Mouse (Mus musculus) megakaryocyte, adult 5-6 weeks (primary cell): ENCODE data around the gene Kbtbd12. TPM values are rescaled to one million over a fixed set of nuclear protein-coding genes. Genes with fewer than 3 reads are reported as not detected.

Source experiments
- ATAC-seq: 2 replicates; pipeline ENCODE4 v1.8.0; 2016; ENCODE audit warnings: mild to moderate bottlenecking, inconsistent platforms; ENCODE audit not compliant: poor library complexity, severe bottlenecking
- total RNA-seq, 2 experiments: library from RNA; stranded (forward) in 1 of 2; stranded (reverse) in 1 of 2; fragments of 153-499, 151-499 nt in 1 of 2; fragments of 221-1000, 200-1000 nt in 1 of 2; gene quantifications; 2 replicates each; pipeline versions ENCODE4 v1.2.3 to v1.2.4; 2015 to 2017

Gene Kbtbd12
- 1.3 TPM in 1 of 2 replicates, not detected in the other for total RNA-seq (2015)
- 0.73 TPM in 1 of 2 replicates, not detected in the other for total RNA-seq (2017)

DNA sequence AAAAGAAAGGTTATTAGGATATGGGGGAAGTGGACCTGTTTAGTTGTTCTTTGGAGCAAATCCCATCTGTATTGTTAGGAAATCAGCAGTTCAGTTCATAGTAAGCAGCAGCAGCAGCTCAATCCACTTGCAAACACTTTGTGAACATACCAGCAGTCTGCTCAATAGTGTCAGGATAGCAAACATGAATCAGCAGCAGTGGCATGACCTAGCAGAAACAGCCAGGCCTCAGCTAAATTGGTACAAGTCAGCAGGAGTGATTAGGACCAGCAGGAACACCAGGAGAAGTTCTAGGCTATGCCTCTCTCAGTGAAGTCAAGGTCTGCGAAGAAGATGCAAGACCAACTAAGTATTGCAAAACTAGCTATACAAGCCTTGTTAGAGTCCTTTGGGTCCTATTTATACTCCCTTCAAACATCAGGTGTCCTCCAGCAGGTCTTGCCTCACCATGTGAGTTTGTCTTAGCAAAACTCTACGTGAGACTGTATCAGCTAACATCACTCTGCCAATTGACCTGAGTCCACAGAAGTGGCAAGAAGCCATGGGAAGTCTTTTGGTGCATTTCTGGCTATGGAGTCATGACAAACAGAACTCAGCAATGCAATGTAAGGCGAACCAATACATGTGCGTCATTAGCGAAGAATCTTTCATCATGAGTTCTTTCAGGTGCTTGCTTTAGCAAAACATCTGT is at the start of gene Kbtbd12:
Kbtbd12 (minus strand) TSS at position 340 of the 691 bp plus-strand sequence.
- no peak for ATAC-seq

DNA sequence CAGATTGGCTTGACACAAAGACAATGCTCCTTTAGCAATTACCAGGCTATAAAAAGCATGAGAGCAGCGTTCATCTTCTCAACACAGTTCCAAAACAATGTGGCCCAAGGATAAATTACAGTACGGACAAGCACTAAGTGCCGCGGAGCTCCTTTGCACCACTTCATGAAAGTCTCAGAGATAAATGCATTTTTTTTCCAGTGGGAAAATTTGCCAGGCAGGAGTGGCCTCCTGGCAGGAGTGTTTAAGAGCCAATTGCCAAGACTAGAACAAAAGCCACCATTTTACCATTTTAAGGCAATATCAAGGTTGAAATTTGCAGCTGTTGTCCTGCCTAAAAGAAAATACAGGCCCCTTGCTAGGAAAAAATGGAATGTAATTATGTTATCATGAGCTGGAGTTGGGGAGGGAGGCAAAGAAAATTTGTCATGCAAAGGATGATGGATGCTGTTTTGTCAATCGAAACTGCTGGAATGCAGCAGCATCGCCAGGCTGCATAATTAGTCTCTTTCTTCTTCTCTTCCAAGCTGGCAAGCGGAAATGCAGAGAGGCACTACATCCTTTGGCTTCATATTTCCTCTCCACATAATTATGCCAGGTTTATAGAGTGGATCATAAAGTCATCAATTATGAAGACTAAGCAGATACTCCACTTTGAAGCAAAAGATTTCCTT is 45.8 kb upstream of the Kbtbd12 start:
- no peak for ATAC-seq

GRCm38 (mm10) chr6:88681026-88681425 is 43.3 kb upstream of the Kbtbd12 start:
- ATAC-seq: no peak

DNA sequence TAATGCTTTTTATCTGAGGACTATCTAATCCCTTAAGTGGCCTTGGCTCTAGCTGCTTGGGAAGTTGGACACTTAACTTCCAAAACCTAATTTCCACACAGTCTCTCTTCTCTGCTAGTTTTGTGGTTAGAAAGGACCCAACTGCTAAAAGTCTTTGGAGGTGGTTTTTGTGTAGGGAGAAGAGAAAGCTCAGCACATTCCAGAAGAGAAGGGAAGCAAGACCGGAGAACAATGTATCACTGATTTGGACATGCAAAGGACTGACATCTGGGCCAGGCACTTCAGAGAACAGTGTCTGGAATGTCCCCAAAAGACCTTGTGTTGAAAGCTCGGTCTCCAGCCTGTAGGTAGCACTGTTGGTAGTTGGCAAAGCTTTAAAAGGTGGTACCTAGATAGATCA is 40.0 kb upstream of the Kbtbd12 start:
- no peak for ATAC-seq

DNA sequence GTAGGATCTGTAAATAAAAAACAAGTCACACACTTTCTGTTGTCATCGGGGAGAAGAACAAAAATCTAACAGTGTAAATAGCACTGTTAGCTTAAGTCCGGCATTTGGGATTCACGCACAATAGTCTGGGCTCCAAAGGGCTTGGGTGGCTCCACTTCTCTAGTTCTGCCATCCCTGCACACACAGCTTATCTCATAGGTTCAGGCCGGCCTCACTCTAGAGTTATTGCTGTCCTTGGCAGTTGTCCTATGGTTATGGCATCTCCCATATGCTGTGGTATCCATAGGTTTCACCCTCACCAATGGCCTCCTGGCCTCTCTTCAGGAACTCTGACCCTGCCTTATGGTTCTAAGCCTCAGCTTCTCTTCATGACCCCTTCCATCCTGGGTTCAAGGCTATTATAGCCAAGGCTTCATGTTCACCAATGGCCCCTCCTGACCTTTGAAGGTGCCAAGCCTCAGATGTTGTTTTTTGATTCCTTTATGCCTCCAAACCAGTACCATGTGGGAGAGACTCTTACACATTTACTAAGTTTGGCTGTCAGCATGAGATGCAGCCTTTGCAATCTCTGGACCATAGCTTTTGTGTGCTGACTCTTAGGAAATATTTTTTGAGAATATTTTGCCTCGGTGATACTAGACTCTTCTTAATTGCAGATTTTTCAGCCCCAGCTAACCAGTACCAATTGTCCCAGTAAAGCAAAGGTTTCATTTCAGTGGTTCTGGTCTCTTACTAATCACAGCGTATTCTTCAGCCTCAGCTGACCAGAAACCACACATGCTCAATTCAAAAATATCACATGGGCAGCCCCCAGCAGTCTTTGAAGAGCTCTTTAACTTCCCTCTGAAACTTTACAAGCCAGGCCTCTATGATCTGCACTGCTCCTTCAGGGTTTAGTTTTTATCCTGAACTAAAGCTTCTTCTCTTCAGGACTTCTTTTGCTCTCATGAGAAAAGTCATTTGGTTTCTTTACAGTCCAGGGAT is 39.3 kb upstream of the Kbtbd12 start:
- ATAC-seq: no peak

- ATAC-seq: no peak
Observed at GRCm38 (mm10) chr6:88675815-88676214, 38.1 kb upstream of the Kbtbd12 start.

- ATAC-seq: no peak
Observed at GRCm38 (mm10) chr6:88662284-88662683, 24.5 kb upstream of the Kbtbd12 start.

DNA sequence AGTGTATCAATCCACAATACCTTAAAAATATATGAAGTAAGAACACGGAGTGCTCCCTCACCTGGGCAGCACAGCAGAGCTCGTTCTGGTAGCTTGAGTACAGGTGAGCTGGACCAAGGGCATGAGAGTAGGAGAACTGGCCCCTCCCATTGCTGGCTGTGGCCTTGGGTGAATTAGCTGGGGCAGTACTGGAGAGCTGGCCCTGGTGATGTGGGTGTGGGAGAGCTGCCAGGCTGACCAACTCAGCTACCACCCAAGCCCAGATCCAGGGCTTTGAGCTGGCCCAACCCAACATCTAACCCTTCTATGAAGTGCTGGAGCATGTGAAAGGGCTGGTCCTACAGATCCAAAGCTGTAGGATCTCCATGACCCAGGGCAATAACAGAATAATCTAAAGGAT is 23.9 kb upstream of the Kbtbd12 start:
- no peak for ATAC-seq

GRCm38 (mm10) chr6:88647564-88648295 is 10.0 kb upstream of the Kbtbd12 start:
- ATAC-seq: no peak

DNA sequence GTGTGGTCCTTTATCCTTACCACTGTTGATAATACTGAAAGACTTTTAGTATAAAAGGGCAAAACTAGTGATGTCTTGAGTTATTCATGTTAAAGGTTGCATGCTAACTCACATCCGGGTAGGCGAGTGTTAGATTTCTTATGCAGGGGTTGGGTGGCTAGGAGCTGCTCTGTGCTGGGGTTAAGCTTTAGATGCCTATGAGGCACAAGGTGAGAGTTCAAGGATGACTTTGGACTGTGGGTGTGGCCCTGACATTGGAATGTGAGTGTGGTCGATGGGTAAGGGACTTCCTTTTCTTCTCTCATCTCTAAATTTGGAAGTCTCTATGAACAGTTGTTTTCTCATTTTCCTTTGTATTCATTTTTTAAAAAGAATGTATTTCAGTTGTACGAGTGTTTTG is 7.0 kb upstream of the Kbtbd12 start:
- ATAC-seq: no peak

- ATAC-seq: no peak
Observed at GRCm38 (mm10) chr6:88641346-88641920, 3.7 kb upstream of the Kbtbd12 start.

GRCm38 (mm10) chr6:88640331-88640730 is 2.6 kb upstream of the Kbtbd12 start:
- no peak for ATAC-seq

- ATAC-seq: no peak
Observed at GRCm38 (mm10) chr6:88639921-88640320, 2.2 kb upstream of the Kbtbd12 start.

- no peak for ATAC-seq
Observed at GRCm38 (mm10) chr6:88639372-88639920, 1.7 kb upstream of the Kbtbd12 start.

DNA sequence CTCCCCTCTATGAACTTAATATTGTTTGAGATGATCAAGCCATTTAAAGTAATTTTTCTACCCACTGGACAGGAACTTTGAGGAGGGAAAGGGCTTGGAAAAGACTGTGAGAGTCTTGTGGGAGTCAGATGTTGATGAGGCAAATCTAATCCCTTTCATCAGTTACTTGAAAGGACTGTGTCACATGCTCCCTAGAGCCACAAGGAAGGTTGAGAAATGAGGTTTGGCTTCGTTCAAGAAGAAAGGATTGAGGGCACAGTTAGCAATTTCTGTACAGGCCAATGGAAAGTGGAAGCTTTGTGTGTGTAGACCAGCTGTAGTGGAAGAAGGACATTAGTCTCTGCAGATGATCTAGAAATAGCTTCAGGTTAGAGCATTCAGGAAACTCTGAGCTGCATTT is 1.2 kb upstream of the Kbtbd12 start:
- no peak for ATAC-seq

DNA sequence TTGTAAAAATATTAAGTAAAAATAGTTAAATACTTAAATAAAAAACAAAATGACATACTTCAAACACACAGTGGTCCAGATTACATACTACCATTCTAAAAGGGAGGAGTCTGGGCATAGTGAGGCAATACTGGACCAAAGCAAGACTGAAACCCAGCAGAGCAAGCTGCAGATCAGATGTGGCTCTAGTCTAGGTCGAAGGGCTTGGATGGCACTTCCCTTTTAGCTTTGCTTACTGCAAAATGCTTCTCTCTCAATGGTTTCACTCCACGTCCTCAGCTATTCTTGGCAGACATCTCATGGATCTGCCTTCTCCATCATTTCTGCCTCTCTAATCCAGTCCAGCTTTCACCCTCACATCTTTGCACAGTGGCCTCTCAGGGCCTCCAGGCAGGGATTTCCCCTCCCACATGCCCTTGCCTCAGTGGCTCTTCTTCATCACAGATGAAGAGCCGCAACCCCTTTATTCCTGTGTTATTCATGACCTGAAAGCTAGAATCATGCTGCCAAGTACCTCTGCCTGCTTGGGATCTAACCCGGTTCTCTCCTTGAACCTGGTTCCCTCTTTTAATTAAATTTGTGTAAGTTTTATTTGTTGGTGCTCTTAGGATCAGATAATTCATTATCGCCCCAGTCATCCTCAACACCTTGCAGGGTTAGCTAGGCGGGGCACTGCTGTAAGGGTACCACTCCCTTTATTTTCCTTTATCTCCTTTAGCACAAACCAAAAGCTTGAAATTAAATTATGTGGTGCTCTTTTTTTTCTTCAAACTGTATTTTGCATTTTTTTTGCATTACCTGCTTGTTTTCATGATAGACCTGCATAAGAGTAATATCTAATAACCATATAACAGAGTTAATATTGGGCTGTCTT is 1.6 kb downstream of the Kbtbd12 start:
- ATAC-seq: no peak

DNA sequence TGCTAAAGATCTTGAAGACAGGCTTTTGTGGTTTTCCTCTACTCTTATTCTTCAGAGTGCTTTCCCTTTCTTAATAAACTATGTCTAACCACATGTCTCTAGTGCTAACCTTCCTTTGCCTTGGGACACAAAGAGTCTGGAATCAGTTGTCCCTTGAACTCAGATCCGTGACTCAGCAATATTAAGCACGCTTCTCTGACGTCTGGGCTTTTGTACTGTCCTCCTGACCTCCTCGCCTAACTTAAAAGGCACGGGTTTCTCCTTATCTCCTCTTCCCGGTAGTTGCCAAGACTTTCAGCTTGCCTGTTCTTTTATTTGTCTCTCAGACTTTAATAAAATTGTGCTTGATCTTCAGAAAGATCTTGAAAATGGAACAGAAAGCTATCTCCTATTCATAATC is 6.5 kb downstream of the Kbtbd12 start:
- no peak for ATAC-seq

- ATAC-seq: no peak
Observed at GRCm38 (mm10) chr6:88630560-88630959, 7.2 kb downstream of the Kbtbd12 start.

GRCm38 (mm10) chr6:88629821-88630220 is 7.9 kb downstream of the Kbtbd12 start:
- ATAC-seq: no peak
